ENCODE assay signal across 13 mouse cellular contexts in the genomic region with DNA sequence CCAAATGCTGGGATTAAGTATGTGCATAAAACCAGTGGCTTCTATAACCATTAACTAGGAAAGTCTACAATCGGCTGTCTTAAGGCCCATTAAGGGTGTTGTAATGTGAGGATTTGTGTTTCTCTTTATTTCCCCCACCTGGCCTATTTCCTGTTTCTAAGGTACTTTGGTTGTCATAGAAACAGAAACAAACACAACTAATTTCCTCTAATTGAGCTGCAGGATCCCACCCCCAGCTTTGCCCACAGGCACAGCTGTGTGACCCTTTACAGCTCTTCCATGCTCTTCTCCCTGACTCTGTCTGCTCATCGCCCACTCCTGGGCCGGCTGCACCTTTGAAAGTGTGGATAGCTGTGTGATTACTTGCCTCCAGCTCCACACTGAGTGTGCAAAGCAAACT. TPM values are rescaled to one million over a fixed set of nuclear protein-coding genes. Genes with fewer than 3 reads are reported as not detected.
DNase-seq lines count a peak whose midpoint lies in the region; ATAC-seq and TF ChIP-seq lines count a peak whose summit lies in the region.
"Had no signal": no experiment of that assay in that cellular context is flagged by ENCODE, and none has a peak within 500 bp of the region (broad histone marks: within the 10 kb centered on the region; RNA-seq: fewer than 3 reads in every experiment).

No protein-coding gene starts in this region.

- peak; percentile 49; the same call in 1 of the 2 replicates for ATAC-seq in kidney, postnatal 0 days (replicated peaks; ENCODE audit: low FRiP score, low read depth)
- ATAC-seq in Patski: peak; percentile 57
- peak; percentile 76 for ATAC-seq in intestine, embryonic 15.5 days
- ATAC-seq in forebrain, embryonic 15.5 days (replicated peaks): no peak

- intact Hi-C loops in heart, postnatal 14 days (cut with DNase I): no loop called here

- H3K4me1 ChIP-seq in kidney, postnatal 0 days (replicated peaks; ENCODE audit: insufficient read depth, low read length): no peaks in the 10 kb centered on the region
- 0 out of 2 replicates have a peak, but pooled peaks cover 4% of the 10 kb centered on the region for H3K4me1 ChIP-seq in intestine, embryonic 15.5 days (replicated peaks)
- H3K4me1 ChIP-seq in forebrain, embryonic 15.5 days: no peaks in the 10 kb centered on the region
- H3K4me1 ChIP-seq: hindbrain, embryonic 13.5 days had no signal

- no peaks in the 10 kb centered on the region for H3K36me3 ChIP-seq in kidney, postnatal 0 days (ENCODE audit: insufficient read depth, low read length)
- no peaks in the 10 kb centered on the region for H3K36me3 ChIP-seq in intestine, embryonic 15.5 days
- no peaks in the 10 kb centered on the region for H3K36me3 ChIP-seq in splenic B cell, adult 2 months (ENCODE audit: control insufficient read depth, insufficient read depth, low read length, poor library complexity, severe bottlenecking)
- no peaks in the 10 kb centered on the region for H3K36me3 ChIP-seq in forebrain, embryonic 15.5 days
- H3K36me3 ChIP-seq: hindbrain, embryonic 13.5 days had no signal

- CTCF ChIA-PET in Patski (lab: Charles Lee): interaction anchor here (1.3 kb wide), 2 partner anchors 12 to 17 kb away, joined by 3 read pairs; no protein-coding TSS in a partner anchor

- no peaks in the 10 kb centered on the region for H3K9me3 ChIP-seq in kidney, postnatal 0 days (replicated peaks; ENCODE audit: low read length)
- H3K9me3 ChIP-seq in intestine, embryonic 15.5 days: no peaks in the 10 kb centered on the region
- H3K9me3 ChIP-seq in forebrain, embryonic 15.5 days: no peaks in the 10 kb centered on the region

- DNase-seq in kidney, postnatal 0 days (ENCODE audit: low spot score): peak; percentile 33
- no peak for DNase-seq in kidney, postnatal 14 days
- DNase-seq in Patski (ENCODE audit: low read depth, low spot score): no peak
- peak; percentile 93 for DNase-seq in splenic B cell, adult 2 months (ENCODE audit: low read depth, low spot score)
- no peak for DNase-seq in heart, postnatal 14 days
- DNase-seq in gastrocnemius, postnatal 25 days: no peak
- DNase-seq: cerebellum, adult 18-20 months; lung, embryonic 14.5 days had no signal

- TF ChIP-seq CTCF in kidney, postnatal 0 days (IDR thresholded peaks at IDR 0.05; ENCODE audit: low read depth): no peak
- TF ChIP-seq CTCF in Patski (IDR thresholded peaks at IDR 0.05): no peak

- no peak overlapping the region for H3K4me3 ChIP-seq in kidney, postnatal 0 days (replicated peaks; ENCODE audit: low read depth, low read length)
- H3K4me3 ChIP-seq in intestine, embryonic 15.5 days (replicated peaks): no peak overlapping the region
- no peak overlapping the region for H3K4me3 ChIP-seq in forebrain, embryonic 15.5 days
- H3K4me3 ChIP-seq: hindbrain, embryonic 13.5 days had no signal

- in situ Hi-C loops in Patski (cut with MboI; ENCODE audit: low pct_unique_long_range_greater_than_20kb): no loop called here

- H3K27me3 ChIP-seq in kidney, postnatal 0 days (ENCODE audit: insufficient read depth, low read length): no peaks in the 10 kb centered on the region
- no peaks in the 10 kb centered on the region for H3K27me3 ChIP-seq in Patski
- no peaks in the 10 kb centered on the region for H3K27me3 ChIP-seq in intestine, embryonic 15.5 days (replicated peaks)
- H3K27me3 ChIP-seq in splenic B cell, adult 2 months (ENCODE audit: control insufficient read depth, insufficient read depth, low read length, poor library complexity, severe bottlenecking): no peaks in the 10 kb centered on the region
- no peaks in the 10 kb centered on the region for H3K27me3 ChIP-seq in forebrain, embryonic 15.5 days
- H3K27me3 ChIP-seq: hindbrain, embryonic 13.5 days had no signal

- no peak overlapping the region for H3K4me2 ChIP-seq in kidney, postnatal 0 days (ENCODE audit: low read length)
- no peak overlapping the region for H3K4me2 ChIP-seq in intestine, embryonic 15.5 days (replicated peaks)
- no peak overlapping the region for H3K4me2 ChIP-seq in forebrain, embryonic 15.5 days (replicated peaks)
- H3K4me2 ChIP-seq: hindbrain, embryonic 13.5 days; lung, embryonic 14.5 days had no signal

- POLR2A ChIA-PET in Patski (lab: Charles Lee): no interaction called here

- no peak overlapping the region for H3K9ac ChIP-seq in kidney, postnatal 0 days (ENCODE audit: low read depth, low read length)
- H3K9ac ChIP-seq in intestine, embryonic 15.5 days: no peak overlapping the region
- H3K9ac ChIP-seq in forebrain, embryonic 15.5 days (replicated peaks): no peak overlapping the region
- H3K9ac ChIP-seq: hindbrain, embryonic 13.5 days; lung, embryonic 14.5 days had no signal

- 0 out of 2 replicates have a peak overlapping the region, but pooled peaks have one; percentile 40 for H3K27ac ChIP-seq in kidney, postnatal 0 days
- H3K27ac ChIP-seq in intestine, embryonic 15.5 days: peak overlapping the region; percentile 30; the same call in 1 of the 2 replicates
- no peak overlapping the region for H3K27ac ChIP-seq in forebrain, embryonic 15.5 days (replicated peaks)
- H3K27ac ChIP-seq: hindbrain, embryonic 13.5 days had no signal

- 9% methylated on average over 3 of the region's 3 CpGs for WGBS in kidney, postnatal 0 days
- WGBS in intestine, embryonic 15.5 days: 26% methylated on average over 3 of the region's 3 CpGs
- WGBS in forebrain, embryonic 15.5 days: 48% methylated on average over 3 of the region's 3 CpGs

RNA-seq across cellular contexts. Expression of a gene that starts 19.7 kb away (rescaled TPM):
- 0.05 TPM in 1 of 2 replicates, not detected in the other for polyA plus RNA-seq in kidney, postnatal 0 days (2015; fragmentation: Nextera tagmentation; extraction: Ambion mirVana)
- polyA plus RNA-seq in Patski (2021): not detected
- polyA plus RNA-seq in intestine, embryonic 15.5 days (2015; fragmentation: Nextera tagmentation; extraction: Ambion mirVana): 1.3 TPM in 2 replicates
- under 1 TPM; 0.12 to 0.20 TPM for total RNA-seq in heart, postnatal 14 days (2021)
- 0.06 TPM in 1 of 2 replicates, not detected in the other for polyA plus RNA-seq in forebrain, embryonic 15.5 days (2015; fragmentation: Nextera tagmentation; extraction: Ambion mirVana)
- total RNA-seq in gastrocnemius, postnatal 25 days (2021): not detected
- total RNA-seq: layer of hippocampus, postnatal 10 days had no signal
- polyA plus RNA-seq: C2C12; lung, embryonic 14.5 days had no signal

RNA-seq across cellular contexts. Expression of a gene that starts 23.3 kb away (rescaled TPM):
- polyA plus RNA-seq in kidney, postnatal 0 days (2015; fragmentation: Nextera tagmentation; extraction: Ambion mirVana): 13.8 and 14.9 TPM in 2 replicates
- polyA plus RNA-seq in Patski (2021): 95.5 TPM
- polyA plus RNA-seq in intestine, embryonic 15.5 days (2015; fragmentation: Nextera tagmentation; extraction: Ambion mirVana): 14.6 and 14.7 TPM in 2 replicates
- 10 to 100 TPM; 92.0 to 94.3 TPM for total RNA-seq in heart, postnatal 14 days (2021)
- 22.9 and 23.1 TPM in 2 replicates for polyA plus RNA-seq in forebrain, embryonic 15.5 days (2015; fragmentation: Nextera tagmentation; extraction: Ambion mirVana)
- 10 to 100 TPM; 55.1 to 59.4 TPM for total RNA-seq in gastrocnemius, postnatal 25 days (2021)

Comparison
In these comparisons a context has a peak if more than half of its experiments do, and no peak if none do; other contexts are left out.
1. DNase-seq: peak in kidney, postnatal 0 days (single experiment) and splenic B cell, adult 2 months (single experiment); none in kidney, postnatal 14 days (single experiment), Patski (single experiment), heart, postnatal 14 days (0 of 2) and gastrocnemius, postnatal 25 days (single experiment).